Mouse (Mus musculus) skeletal muscle tissue, adult 2 months (tissue): Measurements from ENCODE around the gene Mfsd7a.
"Not testable (repeated sequence)": the region's sequence is repeated elsewhere in the genome, so short reads cannot be mapped to it uniquely, and the experiment has no call there.

ENCODE experiments used
- DNase-seq: peaks from one replicate; pipeline ENCODE4 v3.0.0-alpha.2; 2012; ENCODE audit warnings: low read depth, low spot score

Gene Mfsd7a

GRCm38 (mm10) chr5:108448785-108449668, at the start of gene Mfsd7a:
Gene Mfsd7a (minus strand): TSS chr5:108448891.
- peak; percentile 45 for DNase-seq

- DNase-seq = not testable (repeated sequence)
These were observed 37.5 kb upstream of the Mfsd7a start for GRCm38 (mm10) chr5:108486148-108486547.

- DNase-seq = no peak
These were observed 36.5 kb upstream of the Mfsd7a start for GRCm38 (mm10) chr5:108485239-108485638.

GRCm38 (mm10) chr5:108483006-108483405, 34.3 kb upstream of the Mfsd7a start:
- no peak for DNase-seq

- no peak for DNase-seq
These were observed 27.3 kb upstream of the Mfsd7a start for GRCm38 (mm10) chr5:108475977-108476376.

- no peak for DNase-seq
These were observed 25.0 kb upstream of the Mfsd7a start for GRCm38 (mm10) chr5:108473737-108474136.

- no peak for DNase-seq
These were observed 20.9 kb upstream of the Mfsd7a start for GRCm38 (mm10) chr5:108469617-108470016.

- no peak for DNase-seq
These were observed 18.0 kb upstream of the Mfsd7a start for GRCm38 (mm10) chr5:108466647-108467046.

GRCm38 (mm10) chr5:108465131-108465891, 16.6 kb upstream of the Mfsd7a start:
- DNase-seq = no peak

- DNase-seq = no peak
These were observed 13.8 kb upstream of the Mfsd7a start for GRCm38 (mm10) chr5:108462446-108462845.

- DNase-seq = peak; percentile 95
These were observed 12.7 kb upstream of the Mfsd7a start, which contains the start of gene Pcgf3 for GRCm38 (mm10) chr5:108461082-108462065. Gene Pcgf3 (plus strand): TSS chr5:108461232.

- DNase-seq = no peak
These were observed 11.8 kb upstream of the Mfsd7a start for GRCm38 (mm10) chr5:108460461-108460860.

- DNase-seq = no peak
These were observed 10.0 kb upstream of the Mfsd7a start for GRCm38 (mm10) chr5:108458706-108459105.

GRCm38 (mm10) chr5:108454094-108454493, 5.4 kb upstream of the Mfsd7a start:
- no peak for DNase-seq

- no peak for DNase-seq
These were observed 3.7 kb upstream of the Mfsd7a start for GRCm38 (mm10) chr5:108452422-108452821.

- DNase-seq = no peak
These were observed 2.9 kb upstream of the Mfsd7a start for GRCm38 (mm10) chr5:108451611-108452010.

GRCm38 (mm10) chr5:108450837-108451540, 2.3 kb upstream of the Mfsd7a start:
- DNase-seq = no peak

GRCm38 (mm10) chr5:108447857-108448256, 834 bp downstream of the Mfsd7a start:
- DNase-seq = no peak

GRCm38 (mm10) chr5:108446973-108447372, 1.7 kb downstream of the Mfsd7a start:
- no peak for DNase-seq

GRCm38 (mm10) chr5:108436101-108436500, 12.6 kb downstream of the Mfsd7a start:
- DNase-seq = peak; percentile 90
